Mouse (Mus musculus): Measurements from ENCODE around the gene Pglyrp1. TPM values are rescaled to one million over a fixed set of nuclear protein-coding genes. Genes with fewer than 3 reads are reported as not detected.

Gene Pglyrp1
- total RNA-seq, 1 experiment = 0.89 TPM

- H3K9ac ChIP-seq (ENCODE audit: insufficient read depth, low read depth, low read length, poor library complexity, severe bottlenecking) = peak overlapping the region; percentile 33; the same call in 1 of the 2 replicates
- DNase-seq (ENCODE audit: low read depth, low spot score) = no peak
- H3K4me3 ChIP-seq (ENCODE audit: insufficient read depth in 1 of 2, low read depth in 1 of 2, low read length in 2 of 2, poor library complexity in 1 of 2, severe bottlenecking in 1 of 2) = peak overlapping the region; percentile 1 to 53; a peak in 3 of 4 replicates
- H3K9me3 ChIP-seq (ENCODE audit: control insufficient read depth, insufficient read depth, low read depth, low read length) = no peaks in the 10 kb centered on the region
- H3K36me3 ChIP-seq (ENCODE audit: control insufficient read depth, insufficient read depth, low read length, poor library complexity, severe bottlenecking) = no peaks in the 10 kb centered on the region
- peaks cover 1 to 10% of the 10 kb centered on the region in 2 experiments; a peak in 3 of 4 replicates for H3K4me1 ChIP-seq (ENCODE audit: control insufficient read depth in 2 of 2, insufficient read depth in 2 of 2, low read length in 2 of 2, poor library complexity in 1 of 2)
- TF ChIP-seq ZNF384 (IDR thresholded peaks at IDR 0.05; ENCODE audit: low read depth, low read length) = no peak
- no peak overlapping the region; the same call in 1 of the 2 replicates for H3K27ac ChIP-seq (ENCODE audit: insufficient read depth, low read depth, low read length, poor library complexity, severe bottlenecking)
- in situ Hi-C loops (cut with MboI; ENCODE audit: low sequenced_read_pairs in 2 of 2, unreplicated experiment in 2 of 2) = no loop called here
Measured at GRCm38 (mm10) chr7:18841174-18841567, 30.0 kb upstream of the Pglyrp1 start.

- in situ Hi-C loops (cut with MboI; ENCODE audit: low sequenced_read_pairs in 2 of 2, unreplicated experiment in 2 of 2) = no loop called here
- Histone ChIP-seq H3K9ac (ENCODE audit: insufficient read depth, low read depth, low read length, poor library complexity, severe bottlenecking) (no peak overlapping the region), H3K36me3 (ENCODE audit: control insufficient read depth, insufficient read depth, low read length, poor library complexity, severe bottlenecking) (no peaks in the 10 kb centered on the region), H3K9me3 (ENCODE audit: control insufficient read depth, insufficient read depth, low read depth, low read length) (no peaks in the 10 kb centered on the region), H3K4me1 (ENCODE audit: control insufficient read depth in 2 of 2, insufficient read depth in 2 of 2, low read length in 2 of 2, poor library complexity in 1 of 2) (peaks cover 1 to 9% of the 10 kb centered on the region in 2 experiments; a peak in 3 of 4 replicates), H3K27ac (ENCODE audit: insufficient read depth, low read depth, low read length, poor library complexity, severe bottlenecking) (no peak overlapping the region), H3K4me3 (ENCODE audit: insufficient read depth in 1 of 2, low read depth in 1 of 2, low read length in 2 of 2, poor library complexity in 1 of 2, severe bottlenecking in 1 of 2) (no peak overlapping the region)
- no peak for DNase-seq (ENCODE audit: low read depth, low spot score)
- no peak for TF ChIP-seq ZNF384 (IDR thresholded peaks at IDR 0.05; ENCODE audit: low read depth, low read length)
- TF ChIP-seq MAFK (IDR thresholded peaks at IDR 0.05; ENCODE audit: insufficient read depth, low read depth, low read length) = no peak
- TF ChIP-seq ZC3H11A (IDR thresholded peaks at IDR 0.05; ENCODE audit: borderline replicate concordance, low read depth, low read length) = no peak
- no peak for TF ChIP-seq HCFC1 (IDR thresholded peaks at IDR 0.05; ENCODE audit: borderline replicate concordance, insufficient read depth, low read length)
- TF ChIP-seq CHD2 (IDR thresholded peaks at IDR 0.05; ENCODE audit: low read depth, low read length) = no peak
Measured at GRCm38 (mm10) chr7:18844811-18845210, 26.3 kb upstream of the Pglyrp1 start.

- no peak for DNase-seq (ENCODE audit: low read depth, low spot score)
Measured at GRCm38 (mm10) chr7:18848395-18848794, 22.7 kb upstream of the Pglyrp1 start.

GRCm38 (mm10) chr7:18858310-18858916 is 12.7 kb upstream of the Pglyrp1 start:
- Histone ChIP-seq H3K9ac (ENCODE audit: insufficient read depth, low read depth, low read length, poor library complexity, severe bottlenecking) (no peak overlapping the region), H3K9me3 (ENCODE audit: control insufficient read depth, insufficient read depth, low read depth, low read length) (no peaks in the 10 kb centered on the region), H3K36me3 (ENCODE audit: control insufficient read depth, insufficient read depth, low read length, poor library complexity, severe bottlenecking) (no peaks in the 10 kb centered on the region), H3K4me1 (ENCODE audit: control insufficient read depth in 2 of 2, insufficient read depth in 2 of 2, low read length in 2 of 2, poor library complexity in 1 of 2) (peaks cover 0 to 6% of the 10 kb centered on the region in 2 experiments; a peak in 1 of 4 replicates), H3K4me3 (ENCODE audit: insufficient read depth in 1 of 2, low read depth in 1 of 2, low read length in 2 of 2, poor library complexity in 1 of 2, severe bottlenecking in 1 of 2) (no peak overlapping the region), H3K27ac (ENCODE audit: insufficient read depth, low read depth, low read length, poor library complexity, severe bottlenecking) (no peak overlapping the region)
- in situ Hi-C loops (cut with MboI; ENCODE audit: low sequenced_read_pairs in 2 of 2, unreplicated experiment in 2 of 2) = loop anchor here (25.0 kb wide), 2 partner anchors 621 to 646 kb away; partner anchors contain the start of gene Mill1 (in 1 of the 2)
- DNase-seq (ENCODE audit: low read depth, low spot score) = no peak
- TF ChIP-seq ZC3H11A (IDR thresholded peaks at IDR 0.05; ENCODE audit: borderline replicate concordance, low read depth, low read length) (no peak), MAFK (IDR thresholded peaks at IDR 0.05; ENCODE audit: insufficient read depth, low read depth, low read length) (no peak), HCFC1 (IDR thresholded peaks at IDR 0.05; ENCODE audit: borderline replicate concordance, insufficient read depth, low read length) (no peak), ZNF384 (IDR thresholded peaks at IDR 0.05; ENCODE audit: low read depth, low read length) (no peak), CHD2 (IDR thresholded peaks at IDR 0.05; ENCODE audit: low read depth, low read length) (no peak)

More at GRCm38 (mm10) chr7:18848395-18848794, 22.7 kb upstream of the Pglyrp1 start:
- no peak overlapping the region for H3K4me3 ChIP-seq (ENCODE audit: insufficient read depth in 1 of 2, low read depth in 1 of 2, low read length in 2 of 2, poor library complexity in 1 of 2, severe bottlenecking in 1 of 2)
- no peak overlapping the region for H3K27ac ChIP-seq (ENCODE audit: insufficient read depth, low read depth, low read length, poor library complexity, severe bottlenecking)
- TF ChIP-seq HCFC1 (IDR thresholded peaks at IDR 0.05; ENCODE audit: borderline replicate concordance, insufficient read depth, low read length) = no peak
- TF ChIP-seq ZC3H11A (IDR thresholded peaks at IDR 0.05; ENCODE audit: borderline replicate concordance, low read depth, low read length) = no peak
- TF ChIP-seq ZNF384 (IDR thresholded peaks at IDR 0.05; ENCODE audit: low read depth, low read length) = no peak
- no peak for TF ChIP-seq MAFK (IDR thresholded peaks at IDR 0.05; ENCODE audit: insufficient read depth, low read depth, low read length)
- no peak for TF ChIP-seq CHD2 (IDR thresholded peaks at IDR 0.05; ENCODE audit: low read depth, low read length)
- peaks cover 1 to 5% of the 10 kb centered on the region in 2 experiments; a peak in 3 of 4 replicates for H3K4me1 ChIP-seq (ENCODE audit: control insufficient read depth in 2 of 2, insufficient read depth in 2 of 2, low read length in 2 of 2, poor library complexity in 1 of 2)
- H3K9me3 ChIP-seq (ENCODE audit: control insufficient read depth, insufficient read depth, low read depth, low read length) = no peaks in the 10 kb centered on the region
- in situ Hi-C loops (cut with MboI; ENCODE audit: low sequenced_read_pairs in 2 of 2, unreplicated experiment in 2 of 2) = no loop called here
- H3K36me3 ChIP-seq (ENCODE audit: control insufficient read depth, insufficient read depth, low read length, poor library complexity, severe bottlenecking) = no peaks in the 10 kb centered on the region
- H3K9ac ChIP-seq (ENCODE audit: insufficient read depth, low read depth, low read length, poor library complexity, severe bottlenecking) = no peak overlapping the region
